Mouse (Mus musculus): Measurements from ENCODE around the gene Cpeb4. TPM values are rescaled to one million over a fixed set of nuclear protein-coding genes. Genes with fewer than 3 reads are reported as not detected.

The Cpeb4 gene
- total and polyA plus RNA-seq, 3 experiments = 13.8 to 23.9 (median 20.1) TPM

DNA sequence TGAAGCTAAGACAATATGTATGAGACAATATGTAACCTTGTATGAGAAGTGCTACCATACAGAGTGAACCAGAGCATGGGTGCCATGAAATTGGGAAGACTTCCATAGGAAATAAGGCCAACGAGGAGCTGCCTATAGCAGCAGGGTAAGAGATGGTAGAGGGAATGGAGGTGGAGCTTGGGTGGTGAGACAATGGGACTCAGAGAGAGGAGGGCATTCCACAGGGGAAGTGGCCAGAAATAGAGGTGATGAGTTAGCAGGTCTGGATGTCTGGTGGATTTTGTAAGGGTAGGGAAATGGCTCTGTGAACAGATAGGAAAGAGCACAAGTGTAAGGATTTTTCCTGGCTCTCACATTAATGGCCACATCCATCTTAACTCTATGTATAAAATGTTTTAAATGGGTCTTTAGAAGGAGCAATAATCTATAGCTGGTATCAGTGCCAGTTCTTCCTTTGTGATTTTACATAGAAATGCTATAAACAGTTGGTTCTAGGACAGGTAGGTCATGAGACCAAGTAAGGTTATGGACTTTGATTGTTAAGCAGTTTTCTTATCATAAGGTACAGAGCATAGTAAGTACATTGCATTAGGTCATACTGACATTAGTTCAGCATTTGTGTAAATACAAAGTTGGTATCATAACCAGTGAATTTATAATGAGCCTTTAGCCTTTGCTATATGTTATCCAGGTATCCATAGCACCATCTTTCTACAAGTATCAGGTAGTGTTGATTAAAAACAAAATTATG lies 30.4 kb downstream of the Cpeb4 start:
- no peak overlapping the region for H3K9ac ChIP-seq (ENCODE audit: insufficient read depth, low read depth)
- TF ChIP-seq TBP (conservative IDR thresholded peaks at IDR 0.05; ENCODE audit: low read depth, low read length) = no peak
- no peak for TF ChIP-seq GABPA (IDR thresholded peaks at IDR 0.05; ENCODE audit: insufficient replicate concordance, low read depth, low read length)
- no peak for TF ChIP-seq TCF12 (IDR thresholded peaks at IDR 0.05; ENCODE audit: low read depth, low read length)
- TF ChIP-seq ZNF384 (IDR thresholded peaks at IDR 0.05; ENCODE audit: low read depth, low read length) = no peak
- no peak for TF ChIP-seq PAX5 (IDR thresholded peaks at IDR 0.05; ENCODE audit: low read length)
- no peak for TF ChIP-seq ZC3H11A (IDR thresholded peaks at IDR 0.05; ENCODE audit: low read depth, low read length)
- TF ChIP-seq POLR2A (IDR thresholded peaks at IDR 0.05; ENCODE audit: low read depth, low read length) = no peak
- no peak for TF ChIP-seq USF2 (conservative IDR thresholded peaks at IDR 0.05; ENCODE audit: low read depth, low read length)
- no peak for TF ChIP-seq MYC (IDR thresholded peaks at IDR 0.05; ENCODE audit: low read depth, low read length)
- TF ChIP-seq SIN3A (IDR thresholded peaks at IDR 0.05; ENCODE audit: low read length) = no peak
- no peak for TF ChIP-seq MEF2A (IDR thresholded peaks at IDR 0.05; ENCODE audit: borderline replicate concordance, low read depth, low read length)
- TF ChIP-seq ELF1 (IDR thresholded peaks at IDR 0.05; ENCODE audit: low read depth, low read length) = no peak
- TF ChIP-seq SMC3 (IDR thresholded peaks at IDR 0.05; ENCODE audit: low read depth, low read length) = no peak
- TF ChIP-seq RCOR1 (conservative IDR thresholded peaks at IDR 0.05; ENCODE audit: low read depth, low read length) = no peak
- TF ChIP-seq CHD1 (IDR thresholded peaks at IDR 0.05; ENCODE audit: low read depth, low read length) = no peak
- TF ChIP-seq NRF1 (IDR thresholded peaks at IDR 0.05; ENCODE audit: low read depth, low read length) = no peak
- no peak for TF ChIP-seq POLR2AphosphoS2 (IDR thresholded peaks at IDR 0.05; ENCODE audit: low read depth, low read length)
- TF ChIP-seq ZMIZ1 (IDR thresholded peaks at IDR 0.05; ENCODE audit: low read depth, low read length) = no peak
- no peak for TF ChIP-seq MAFK (IDR thresholded peaks at IDR 0.05; ENCODE audit: insufficient replicate concordance, low read length)
- TF ChIP-seq JUND (conservative IDR thresholded peaks at IDR 0.05; ENCODE audit: low read depth, low read length) = no peak
- no peak overlapping the region for H3K4me3 ChIP-seq (replicated peaks in 1 of 3; ENCODE audit: low read depth in 2 of 3, low read length in 2 of 3, poor library complexity in 1 of 3)
- in situ Hi-C loops (cut with MboI; ENCODE audit: low pct_ligation_motif_present, low pct_unique_long_range_greater_than_20kb, low sequenced_read_pairs) = no loop called here
- no peaks in the 10 kb centered on the region for H3K27me3 ChIP-seq (replicated peaks)
- no peak overlapping the region for H3K4me2 ChIP-seq (ENCODE audit: insufficient read depth, low read depth, poor library complexity, severe bottlenecking)
- peaks cover 12 to 53% of the 10 kb centered on the region in 2 experiments for H3K36me3 ChIP-seq (replicated peaks in 1 of 2; ENCODE audit: control insufficient read depth in 1 of 2, insufficient read depth in 1 of 2, low read length in 1 of 2)
- dilution Hi-C loops (cut with MboI; ENCODE audit: extremely low pct_ligation_motif_present, extremely low pct_unique_long_range_greater_than_20kb, low sequenced_read_pairs) = no loop called here
- no peaks in the 10 kb centered on the region for H3K9me3 ChIP-seq (replicated peaks; ENCODE audit: low read length)
- H3K79me2 ChIP-seq (replicated peaks; ENCODE audit: control insufficient read depth, extremely low read depth, insufficient read depth, poor library complexity, severe bottlenecking) = peaks cover 15% of the 10 kb centered on the region; the same call in 1 of the 2 replicates
- peaks cover 0 to 28% of the 10 kb centered on the region in 2 experiments; a peak in 2 of 4 replicates for H3K4me1 ChIP-seq (ENCODE audit: control insufficient read depth in 1 of 2, insufficient read depth in 2 of 2)
- DNase-seq (ENCODE audit: extremely low read depth) = no peak
- H3K27ac ChIP-seq (ENCODE audit: insufficient read depth, low read depth) = no peak overlapping the region

DNA sequence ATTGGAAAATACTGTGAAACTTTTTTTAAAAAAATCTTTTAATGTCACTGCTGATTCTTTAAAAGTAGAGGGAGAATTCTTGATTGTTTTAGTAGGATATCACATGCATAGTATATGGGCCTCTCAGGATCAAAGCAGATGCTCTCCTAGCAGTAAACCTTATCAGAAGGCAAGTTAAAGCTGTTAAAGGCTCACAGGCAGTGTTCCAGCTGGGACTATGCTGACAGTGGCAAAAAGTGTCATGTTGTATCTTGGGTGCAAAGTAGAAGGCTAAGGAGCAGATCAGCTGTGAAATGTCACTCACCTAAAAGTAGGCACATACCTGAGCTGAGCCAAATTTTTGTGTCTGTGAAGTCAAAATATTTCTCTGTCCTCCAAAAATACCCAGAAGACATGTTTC lies 34.5 kb downstream of the Cpeb4 start:
- DNase-seq (ENCODE audit: extremely low read depth) = no peak
- TF ChIP-seq CHD1 (IDR thresholded peaks at IDR 0.05; ENCODE audit: low read depth, low read length) (no peak), PAX5 (IDR thresholded peaks at IDR 0.05; ENCODE audit: low read length) (no peak), CHD2 (IDR thresholded peaks at IDR 0.05; ENCODE audit: low read length) (no peak), MEF2A (IDR thresholded peaks at IDR 0.05; ENCODE audit: borderline replicate concordance, low read depth, low read length) (no peak)
- no peak overlapping the region for H3K9ac ChIP-seq (ENCODE audit: insufficient read depth, low read depth)
- peaks cover 21% of the 10 kb centered on the region for H3K79me2 ChIP-seq (replicated peaks; ENCODE audit: control insufficient read depth, extremely low read depth, insufficient read depth, poor library complexity, severe bottlenecking)
- no peak overlapping the region for H3K4me2 ChIP-seq (ENCODE audit: insufficient read depth, low read depth, poor library complexity, severe bottlenecking)
- peaks cover 0 to 27% of the 10 kb centered on the region in 2 experiments; a peak in 3 of 4 replicates for H3K4me1 ChIP-seq (ENCODE audit: control insufficient read depth in 1 of 2, insufficient read depth in 2 of 2)
- in situ Hi-C loops (cut with MboI; ENCODE audit: low pct_ligation_motif_present, low pct_unique_long_range_greater_than_20kb, low sequenced_read_pairs) (no loop called here), dilution Hi-C loops (cut with MboI; ENCODE audit: extremely low pct_ligation_motif_present, extremely low pct_unique_long_range_greater_than_20kb, low sequenced_read_pairs) (no loop called here)
- no peak overlapping the region for H3K27ac ChIP-seq (ENCODE audit: insufficient read depth, low read depth)
- no peaks in the 10 kb centered on the region for H3K27me3 ChIP-seq (replicated peaks)
- peaks cover 5 to 38% of the 10 kb centered on the region in 2 experiments for H3K36me3 ChIP-seq (replicated peaks in 1 of 2; ENCODE audit: control insufficient read depth in 1 of 2, insufficient read depth in 1 of 2, low read length in 1 of 2)
- no peaks in the 10 kb centered on the region for H3K9me3 ChIP-seq (replicated peaks; ENCODE audit: low read length)
- no peak overlapping the region for H3K4me3 ChIP-seq (replicated peaks in 1 of 3; ENCODE audit: low read depth in 2 of 3, low read length in 2 of 3, poor library complexity in 1 of 3)
